Mouse (Mus musculus): ENCODE measurements around the gene Trnt1. TPM values are rescaled to one million over a fixed set of nuclear protein-coding genes. Genes with fewer than 3 reads are reported as not detected.

Trnt1 gene
- total RNA-seq, 2 experiments from 2014 or later, result 29.1 to 32.6 TPM

Other genes with a start within 250 kb of the Trnt1 start
- gene Il5ra, start 20.1 kb upstream of the Trnt1 start, total RNA-seq (2021), result not detected
- gene Crbn, start 31.0 kb downstream of the Trnt1 start, total RNA-seq (2021), result 10 to 100 TPM; 36.1 to 37.3 TPM